Mouse (Mus musculus) layer of hippocampus, adult 9-11 months (tissue): Measurements from ENCODE around the gene Cebpb.
"Not testable (repeated sequence)": the region's sequence is repeated elsewhere in the genome, so short reads cannot be mapped to it uniquely, and the experiment has no call there.

Source experiments
- DNase-seq: peaks from one replicate; pipeline ENCODE4 v3.0.0; 2022

Cebpb gene

GRCm38 (mm10) chr2:167688498-167689451 is at the start of gene Cebpb:
Gene Cebpb (plus strand): TSS chr2:167688915.
- peak; percentile 68 for DNase-seq

GRCm38 (mm10) chr2:167640279-167640678 is 48.4 kb upstream of the Cebpb start:
- DNase-seq, result no peak

- DNase-seq, result no peak
Observed at GRCm38 (mm10) chr2:167641337-167641736, 47.4 kb upstream of the Cebpb start.

- no peak for DNase-seq
Observed at GRCm38 (mm10) chr2:167642164-167642563, 46.6 kb upstream of the Cebpb start.

- not testable (repeated sequence) for DNase-seq
Observed at GRCm38 (mm10) chr2:167643356-167644052, 45.2 kb upstream of the Cebpb start.

- no peak for DNase-seq
Observed at GRCm38 (mm10) chr2:167646411-167646810, 42.3 kb upstream of the Cebpb start.

- DNase-seq, result no peak
Observed at GRCm38 (mm10) chr2:167649290-167650032, 39.3 kb upstream of the Cebpb start.

GRCm38 (mm10) chr2:167651622-167652021 is 37.1 kb upstream of the Cebpb start:
- DNase-seq, result peak; percentile 76

GRCm38 (mm10) chr2:167652694-167653093 is 36.0 kb upstream of the Cebpb start:
- no peak for DNase-seq

GRCm38 (mm10) chr2:167654911-167655600 is 33.7 kb upstream of the Cebpb start:
- no peak for DNase-seq

GRCm38 (mm10) chr2:167656629-167657478 is 31.9 kb upstream of the Cebpb start:
- DNase-seq, result peak; percentile 78

GRCm38 (mm10) chr2:167657973-167658372 is 30.7 kb upstream of the Cebpb start:
- DNase-seq, result no peak

- no peak for DNase-seq
Observed at GRCm38 (mm10) chr2:167658712-167659111, 30.0 kb upstream of the Cebpb start.

GRCm38 (mm10) chr2:167659177-167659846 is 29.4 kb upstream of the Cebpb start:
- no peak for DNase-seq

- peak; percentile 61 for DNase-seq
Observed at GRCm38 (mm10) chr2:167659847-167660610, 28.7 kb upstream of the Cebpb start.

- DNase-seq, result no peak
Observed at GRCm38 (mm10) chr2:167660611-167660971, 28.1 kb upstream of the Cebpb start.

- peak; percentile 96 for DNase-seq
Observed at GRCm38 (mm10) chr2:167661270-167662203, 27.2 kb upstream of the Cebpb start, which contains the start of gene Gm20431. Gene Gm20431 (minus strand): TSS chr2:167661496.

GRCm38 (mm10) chr2:167662713-167663112 is 26.0 kb upstream of the Cebpb start:
- DNase-seq, result no peak
